Mouse (Mus musculus): ENCODE data around the gene Bpifb6. TPM values are rescaled to one million over a fixed set of nuclear protein-coding genes. Genes with fewer than 3 reads are reported as not detected.

Bpifb6 gene
- polyA plus RNA-seq (2015; fragmentation: Nextera tagmentation; extraction: Ambion mirVana) = not detected in 2 replicates

DNA sequence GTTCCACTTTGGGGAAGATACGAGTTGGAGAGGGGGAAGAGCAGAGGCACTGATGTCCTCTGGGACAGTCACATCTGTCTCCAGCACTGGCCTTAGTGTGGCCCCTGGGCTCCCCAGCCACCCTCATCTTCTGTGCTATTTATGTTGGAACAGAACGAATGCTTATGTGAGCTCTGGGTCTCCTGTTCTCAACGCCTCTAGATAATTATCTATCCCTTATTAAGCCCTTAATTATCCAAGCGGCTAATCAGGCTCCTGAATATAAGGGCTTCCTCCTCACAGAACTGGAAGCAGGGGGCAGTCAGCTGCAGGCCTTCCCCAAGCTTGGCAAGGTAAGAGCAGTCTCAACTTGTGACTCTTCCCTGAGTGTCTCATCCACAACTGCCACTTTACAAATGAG lies at the start of gene Bpifb6:
Gene Bpifb6, plus strand, starts transcription at position 301 of the 400 bp plus-strand sequence.
- Histone ChIP-seq H3K4me3 (replicated peaks) (no peak within 1 kb of the TSS), H3K4me2 (no peak within 1 kb of the TSS), H3K36me3 (no peaks in the 10 kb centered on the region), H3K9me3 (no peaks in the 10 kb centered on the region), H3K27me3 (replicated peaks) (no peaks in the 10 kb centered on the region), H3K27ac (no peak within 1 kb of the TSS), H3K4me1 (no peaks in the 10 kb centered on the region), H3K9ac (no peak within 1 kb of the TSS)
- no peak for ATAC-seq (ENCODE audit: insufficient read depth, low FRiP score, low read depth)
- 76% methylated on average over 4 of the region's 4 CpGs for WGBS

DNA sequence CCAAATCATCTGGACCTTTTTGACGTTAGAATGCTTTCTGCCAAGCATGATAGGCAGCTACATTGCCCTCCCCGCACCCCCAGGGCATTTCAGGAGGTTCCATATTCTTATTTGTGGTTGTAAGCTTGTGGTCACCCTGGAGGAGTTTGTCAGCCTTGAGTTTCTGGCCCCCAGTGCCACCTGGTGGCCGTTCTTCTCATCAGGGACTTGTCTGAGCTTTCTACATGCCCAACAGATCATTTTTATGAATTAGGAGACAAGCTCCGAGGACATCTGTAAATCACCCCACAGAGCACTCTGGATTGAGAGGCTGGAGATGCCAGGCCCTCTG lies 49.2 kb upstream of the Bpifb6 start:
- ATAC-seq (ENCODE audit: insufficient read depth, low FRiP score, low read depth) = no peak
- Histone ChIP-seq H3K4me1 (no peaks in the 10 kb centered on the region), H3K9ac (no peak overlapping the region), H3K4me2 (no peak overlapping the region), H3K4me3 (replicated peaks) (no peak overlapping the region), H3K27me3 (replicated peaks) (no peaks in the 10 kb centered on the region), H3K27ac (no peak overlapping the region), H3K9me3 (no peaks in the 10 kb centered on the region), H3K36me3 (no peaks in the 10 kb centered on the region)
- WGBS = 44% methylated on average over 4 of the region's 4 CpGs

DNA sequence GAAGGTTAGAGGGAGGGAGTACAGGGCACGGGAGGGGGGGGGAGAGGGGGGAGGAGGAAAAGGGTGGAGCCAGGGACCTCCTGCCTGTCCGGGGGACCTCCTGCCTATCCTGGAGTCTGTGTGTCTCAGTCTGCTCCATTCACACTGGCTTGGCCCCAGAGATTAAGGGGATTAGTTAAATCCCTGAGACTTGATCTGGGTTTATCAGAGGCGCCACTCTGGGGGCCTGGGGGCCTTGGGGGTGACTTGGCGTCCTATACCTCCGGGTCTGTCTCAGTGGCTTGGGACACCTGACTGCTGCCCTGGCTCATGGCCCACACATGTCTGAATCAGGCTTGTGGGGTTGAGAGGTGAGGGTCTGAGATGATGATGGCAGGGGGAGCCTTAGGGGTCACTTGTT lies 46.6 kb upstream of the Bpifb6 start:
- Histone ChIP-seq H3K36me3 (no peaks in the 10 kb centered on the region), H3K9ac (no peak overlapping the region), H3K4me2 (no peak overlapping the region), H3K9me3 (no peaks in the 10 kb centered on the region), H3K27me3 (replicated peaks) (no peaks in the 10 kb centered on the region), H3K27ac (no peak overlapping the region), H3K4me1 (no peaks in the 10 kb centered on the region), H3K4me3 (replicated peaks) (no peak overlapping the region)
- 14% methylated on average over 5 of the region's 5 CpGs for WGBS
- no peak for ATAC-seq (ENCODE audit: insufficient read depth, low FRiP score, low read depth)

DNA sequence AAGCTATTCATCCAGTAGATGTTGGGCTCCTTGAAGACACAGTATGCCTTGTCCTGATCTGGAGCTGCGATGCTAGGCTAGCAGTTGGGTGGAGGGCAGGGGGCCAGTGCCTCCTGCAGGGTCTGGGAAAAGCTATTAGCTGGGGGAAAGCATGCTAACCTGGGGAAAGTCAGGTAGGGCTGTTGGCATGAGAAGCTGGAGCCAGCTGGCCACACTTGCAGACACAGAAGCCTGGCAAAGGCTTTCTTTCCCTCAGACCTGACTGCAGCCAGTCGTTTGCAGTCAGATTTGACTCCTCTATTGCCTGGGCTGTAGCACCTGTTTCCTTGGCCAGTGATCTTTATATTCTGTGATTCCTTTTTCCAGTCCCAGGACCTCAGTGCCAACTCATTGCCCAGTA lies 40.6 kb upstream of the Bpifb6 start:
- H3K4me1 ChIP-seq = no peaks in the 10 kb centered on the region
- no peaks in the 10 kb centered on the region for H3K9me3 ChIP-seq
- no peak overlapping the region for H3K27ac ChIP-seq
- H3K27me3 ChIP-seq (replicated peaks) = no peaks in the 10 kb centered on the region; the same call in 1 of the 2 replicates
- H3K36me3 ChIP-seq = no peaks in the 10 kb centered on the region
- 70% methylated on average over 2 of the region's 2 CpGs for WGBS
- ATAC-seq (ENCODE audit: insufficient read depth, low FRiP score, low read depth) = no peak
- H3K4me2 ChIP-seq = no peak overlapping the region
- H3K9ac ChIP-seq = no peak overlapping the region
- H3K4me3 ChIP-seq (replicated peaks) = no peak overlapping the region

DNA sequence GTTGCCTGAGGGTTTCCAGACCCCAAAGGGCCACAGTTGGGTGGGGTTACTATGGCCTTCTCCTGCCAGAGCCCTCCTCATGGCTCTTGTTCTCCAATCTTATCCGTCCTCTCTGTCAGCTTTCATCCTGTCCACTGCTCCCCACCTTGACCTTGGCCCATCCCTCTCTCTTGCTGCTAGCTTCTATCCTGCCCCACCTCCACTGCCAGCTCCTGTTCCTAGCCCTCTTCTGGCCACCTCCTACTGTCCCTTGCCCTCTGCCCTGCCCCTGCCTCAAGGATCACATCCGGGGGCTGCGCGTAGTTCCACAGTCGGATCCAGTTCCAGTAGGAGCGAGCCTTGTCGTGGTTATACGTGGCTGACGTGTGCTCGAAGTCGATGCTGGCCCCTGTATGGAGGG lies 39.9 kb upstream of the Bpifb6 start:
- no peak for ATAC-seq (ENCODE audit: insufficient read depth, low FRiP score, low read depth)
- Histone ChIP-seq H3K4me1 (no peaks in the 10 kb centered on the region), H3K36me3 (no peaks in the 10 kb centered on the region), H3K4me2 (no peak overlapping the region), H3K27me3 (replicated peaks) (no peaks in the 10 kb centered on the region; the same call in 1 of the 2 replicates), H3K9me3 (no peaks in the 10 kb centered on the region), H3K9ac (no peak overlapping the region), H3K4me3 (replicated peaks) (no peak overlapping the region), H3K27ac (no peak overlapping the region)
- 85% methylated on average over 11 of the region's 11 CpGs for WGBS

DNA sequence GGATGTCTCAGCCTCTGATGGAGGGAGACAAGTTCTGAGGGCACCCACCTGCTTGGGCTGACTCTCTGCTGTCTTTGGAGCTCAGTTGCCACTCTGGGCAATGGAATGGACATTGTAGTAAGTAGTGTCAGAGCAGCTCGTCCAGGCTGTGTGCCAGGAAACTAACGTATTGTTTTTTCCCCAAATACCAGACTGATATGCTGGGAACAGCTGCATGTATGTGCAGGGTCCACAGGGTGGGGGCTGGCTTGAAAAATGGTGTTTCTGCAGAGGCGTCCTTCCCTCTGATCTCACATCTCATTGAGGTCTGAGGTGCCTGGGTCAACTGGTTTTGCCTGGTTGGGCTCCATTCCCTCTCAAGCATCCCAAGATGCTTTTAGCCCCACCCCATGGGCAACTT lies 39.5 kb upstream of the Bpifb6 start:
- 49% methylated on average over 3 of the region's 3 CpGs for WGBS
- Histone ChIP-seq H3K27me3 (replicated peaks) (no peaks in the 10 kb centered on the region; the same call in 1 of the 2 replicates), H3K4me1 (no peaks in the 10 kb centered on the region)

DNA sequence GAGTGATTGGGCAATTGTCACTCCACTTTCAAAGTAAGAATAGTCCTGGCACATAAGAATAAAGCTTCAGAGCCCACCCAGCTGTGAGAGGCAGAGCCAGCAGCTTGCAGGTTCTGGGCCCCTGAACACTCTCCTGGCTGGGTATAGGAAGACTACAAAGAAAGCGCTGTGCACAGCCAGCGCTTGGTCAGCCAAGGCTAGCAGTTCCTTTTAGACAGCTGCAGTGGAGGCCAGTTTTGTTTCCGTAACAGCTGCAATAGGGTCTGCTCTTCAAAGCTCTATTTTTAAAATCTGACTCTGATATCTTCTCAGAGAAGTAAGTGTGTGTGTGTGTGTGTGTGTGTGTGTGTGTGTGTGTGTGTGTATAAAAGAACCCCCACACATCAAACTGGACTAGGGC lies 38.2 kb upstream of the Bpifb6 start:
- no peak for ATAC-seq (ENCODE audit: insufficient read depth, low FRiP score, low read depth)
- 79% methylated on average over 3 of the region's 3 CpGs for WGBS

More for the DNA sequence above, 39.5 kb upstream of the Bpifb6 start:
- no peaks in the 10 kb centered on the region for H3K9me3 ChIP-seq
- H3K36me3 ChIP-seq = no peaks in the 10 kb centered on the region
- no peak overlapping the region for H3K9ac ChIP-seq
- H3K27ac ChIP-seq = no peak overlapping the region
- H3K4me2 ChIP-seq = no peak overlapping the region
- no peak overlapping the region for H3K4me3 ChIP-seq (replicated peaks)
- ATAC-seq (ENCODE audit: insufficient read depth, low FRiP score, low read depth) = no peak

DNA sequence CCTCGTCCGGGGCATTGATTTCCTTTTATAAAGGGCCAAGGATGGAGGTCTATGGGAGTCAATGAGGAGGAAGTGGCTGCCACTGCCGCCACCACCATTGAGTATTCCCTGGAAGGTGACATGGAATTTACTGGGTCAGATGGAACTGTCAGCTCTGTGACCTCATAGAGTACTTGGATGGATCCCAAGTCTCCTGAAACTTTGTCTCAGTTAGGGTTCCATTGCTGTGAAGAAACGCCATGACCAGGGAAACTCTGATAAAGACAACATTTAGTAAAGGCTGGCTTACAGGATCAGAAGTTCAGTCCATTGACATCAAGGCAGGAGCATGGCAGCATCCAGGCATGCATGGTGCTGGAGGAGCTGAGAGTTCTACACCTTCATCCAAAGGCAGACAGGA lies 29.2 kb upstream of the Bpifb6 start, which contains the start of gene Sun5:
Gene Sun5, minus strand, starts transcription at position 101 of the 400 bp plus-strand sequence.
- H3K4me3 ChIP-seq (replicated peaks) = no peak within 1 kb of the TSS
- no peak for ATAC-seq (ENCODE audit: insufficient read depth, low FRiP score, low read depth)
- no peak within 1 kb of the TSS for H3K9ac ChIP-seq
- H3K9me3 ChIP-seq = no peaks in the 10 kb centered on the region
- H3K27ac ChIP-seq = no peak within 1 kb of the TSS
- 77% methylated on average over 4 of the region's 4 CpGs for WGBS
- H3K27me3 ChIP-seq (replicated peaks) = no peaks in the 10 kb centered on the region
- no peak within 1 kb of the TSS for H3K4me2 ChIP-seq
- H3K4me1 ChIP-seq = no peaks in the 10 kb centered on the region
- no peaks in the 10 kb centered on the region for H3K36me3 ChIP-seq

More for the DNA sequence above, 38.2 kb upstream of the Bpifb6 start:
- Histone ChIP-seq H3K4me3 (replicated peaks) (no peak overlapping the region), H3K27ac (no peak overlapping the region), H3K4me1 (no peaks in the 10 kb centered on the region), H3K36me3 (no peaks in the 10 kb centered on the region), H3K9me3 (no peaks in the 10 kb centered on the region), H3K4me2 (no peak overlapping the region), H3K27me3 (replicated peaks) (no peaks in the 10 kb centered on the region; the same call in 1 of the 2 replicates), H3K9ac (no peak overlapping the region)

DNA sequence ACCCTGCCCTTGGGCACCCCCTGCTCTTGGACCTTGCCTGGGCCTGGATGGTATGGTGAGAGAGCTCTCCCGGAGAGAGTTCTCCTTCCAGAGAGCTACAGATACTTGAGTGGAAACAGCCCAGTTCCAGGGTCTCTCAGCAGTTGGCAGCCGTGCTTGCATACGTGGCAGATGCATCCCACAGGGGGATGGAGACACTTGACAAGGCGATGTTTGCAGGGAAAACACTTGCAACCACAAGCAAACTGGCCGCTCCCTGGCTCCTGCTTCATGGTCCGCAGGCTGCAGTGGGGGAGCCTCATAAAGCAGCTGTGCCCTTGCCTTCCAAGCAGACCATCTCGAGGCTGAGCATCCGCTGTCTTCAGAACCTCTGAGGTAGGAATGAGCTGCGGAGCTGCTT lies 25.4 kb upstream of the Bpifb6 start, which contains the start of gene Bpifb2:
Gene Bpifb2, plus strand, starts transcription at position 301 of the 400 bp plus-strand sequence.
- no peak within 1 kb of the TSS for H3K27ac ChIP-seq
- no peaks in the 10 kb centered on the region for H3K36me3 ChIP-seq
- no peak within 1 kb of the TSS for H3K9ac ChIP-seq

DNA sequence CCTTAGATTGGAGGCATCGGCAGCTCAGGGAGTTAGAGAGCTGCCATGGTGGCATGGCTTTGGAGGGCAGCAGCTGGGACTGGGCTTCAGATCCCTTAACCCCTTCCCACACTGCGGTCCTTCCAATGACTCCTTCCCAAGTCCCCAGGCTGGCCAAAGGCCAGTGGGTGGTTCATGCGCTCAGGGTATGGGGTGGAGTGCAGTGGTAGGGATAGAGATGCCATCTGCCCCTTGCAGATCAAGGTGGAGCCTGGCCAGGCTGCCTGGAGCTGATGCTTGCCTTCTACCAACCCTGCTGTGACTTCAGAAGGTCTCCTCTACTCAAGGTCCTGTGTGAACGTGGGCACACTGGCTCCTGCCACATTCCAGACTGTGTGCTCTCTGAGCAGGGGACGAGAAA lies 1.1 kb upstream of the Bpifb6 start:
- Histone ChIP-seq H3K9me3 (no peaks in the 10 kb centered on the region), H3K27ac (no peak overlapping the region), H3K4me3 (replicated peaks) (no peak overlapping the region), H3K4me2 (no peak overlapping the region), H3K36me3 (no peaks in the 10 kb centered on the region), H3K4me1 (no peaks in the 10 kb centered on the region), H3K27me3 (replicated peaks) (no peaks in the 10 kb centered on the region), H3K9ac (no peak overlapping the region)
- no peak for ATAC-seq (ENCODE audit: insufficient read depth, low FRiP score, low read depth)
- WGBS = 84% methylated on average over 5 of the region's 5 CpGs

More for the DNA sequence above, 25.4 kb upstream of the Bpifb6 start, which contains the start of gene Bpifb2:
- Histone ChIP-seq H3K4me2 (no peak within 1 kb of the TSS), H3K4me3 (replicated peaks) (no peak within 1 kb of the TSS), H3K9me3 (no peaks in the 10 kb centered on the region), H3K4me1 (no peaks in the 10 kb centered on the region), H3K27me3 (replicated peaks) (no peaks in the 10 kb centered on the region)
- 70% methylated on average over 9 of the region's 9 CpGs for WGBS
- no peak for ATAC-seq (ENCODE audit: insufficient read depth, low FRiP score, low read depth)

DNA sequence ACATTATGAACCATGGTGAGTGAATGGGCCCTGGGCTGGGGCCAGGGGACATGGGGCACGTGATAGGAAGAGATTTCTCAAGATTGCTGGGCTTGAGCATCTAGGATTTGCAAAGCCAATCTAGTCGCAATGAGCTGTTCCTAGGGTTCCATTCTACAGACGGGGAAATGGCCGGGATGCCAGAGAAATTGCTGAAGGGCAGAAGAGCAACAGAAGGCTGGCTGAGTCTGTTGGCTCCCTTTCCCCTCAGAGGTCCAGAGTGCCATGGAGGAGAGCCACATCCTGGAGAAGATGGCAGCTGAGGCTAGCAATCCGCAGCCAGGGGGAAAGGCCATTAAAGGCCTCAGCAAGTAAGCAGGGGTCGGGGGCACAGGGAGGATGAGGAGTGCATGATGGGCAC lies 2.5 kb downstream of the Bpifb6 start:
- ATAC-seq (ENCODE audit: insufficient read depth, low FRiP score, low read depth) = no peak
- WGBS = 71% methylated on average over 6 of the region's 6 CpGs
- H3K4me2 ChIP-seq = no peak overlapping the region
- H3K27me3 ChIP-seq (replicated peaks) = no peaks in the 10 kb centered on the region
- H3K9me3 ChIP-seq = no peaks in the 10 kb centered on the region
- H3K4me1 ChIP-seq = no peaks in the 10 kb centered on the region
- no peak overlapping the region for H3K4me3 ChIP-seq (replicated peaks)
- no peaks in the 10 kb centered on the region for H3K36me3 ChIP-seq
- no peak overlapping the region for H3K9ac ChIP-seq
- H3K27ac ChIP-seq = no peak overlapping the region

DNA sequence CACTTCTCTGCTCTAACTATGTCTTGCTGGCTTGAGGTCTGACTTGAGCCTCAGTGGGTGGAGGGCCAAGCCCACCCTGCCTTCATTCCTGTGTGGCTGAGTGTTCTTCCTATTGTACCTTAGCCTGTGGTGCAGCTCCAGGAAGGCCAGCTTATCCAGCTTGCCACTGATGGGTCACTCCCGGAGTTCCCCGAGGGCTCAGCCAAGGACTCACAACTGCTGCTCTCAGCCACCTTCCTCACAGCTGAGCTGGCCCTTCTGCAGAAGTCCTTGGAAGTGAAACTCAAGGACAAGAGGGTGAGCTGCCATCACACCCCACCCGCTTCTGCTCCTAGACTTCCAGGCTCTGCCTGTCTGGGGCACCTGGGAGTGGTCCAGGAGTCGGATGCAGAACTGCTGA lies 6.4 kb downstream of the Bpifb6 start:
- no peaks in the 10 kb centered on the region for H3K27me3 ChIP-seq (replicated peaks)
- WGBS = 79% methylated on average over 4 of the region's 4 CpGs
- no peaks in the 10 kb centered on the region for H3K36me3 ChIP-seq
- H3K4me3 ChIP-seq (replicated peaks) = no peak overlapping the region
- no peaks in the 10 kb centered on the region for H3K4me1 ChIP-seq
- ATAC-seq (ENCODE audit: insufficient read depth, low FRiP score, low read depth) = no peak
- H3K9ac ChIP-seq = no peak overlapping the region
- H3K9me3 ChIP-seq = no peaks in the 10 kb centered on the region
- H3K4me2 ChIP-seq = no peak overlapping the region
- no peak overlapping the region for H3K27ac ChIP-seq

DNA sequence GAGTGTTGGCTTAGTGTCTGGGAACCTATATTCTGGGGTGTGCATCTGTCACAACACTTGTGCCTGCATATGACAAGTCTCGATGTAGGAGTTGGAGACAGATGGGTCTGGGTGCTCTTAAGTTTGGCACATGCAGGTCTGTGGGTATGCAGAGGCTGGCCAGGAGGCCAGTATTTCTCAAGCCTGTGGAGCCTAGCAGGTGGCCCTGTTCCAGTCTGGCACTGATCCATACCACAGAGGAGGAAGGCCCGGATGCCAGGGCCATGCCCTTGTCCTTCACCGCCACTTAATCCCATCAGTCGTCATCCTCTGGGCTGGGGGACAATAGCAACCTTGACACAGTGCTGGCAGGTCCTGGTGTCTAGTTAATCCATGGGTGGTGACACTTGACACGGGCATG lies 14.0 kb downstream of the Bpifb6 start:
- no peak overlapping the region for H3K27ac ChIP-seq

More for the DNA sequence above, 14.0 kb downstream of the Bpifb6 start:
- 61% methylated on average over 5 of the region's 5 CpGs for WGBS
- Histone ChIP-seq H3K4me3 (replicated peaks) (no peak overlapping the region), H3K27me3 (replicated peaks) (no peaks in the 10 kb centered on the region), H3K4me1 (no peaks in the 10 kb centered on the region), H3K9me3 (no peaks in the 10 kb centered on the region), H3K4me2 (no peak overlapping the region), H3K9ac (no peak overlapping the region), H3K36me3 (no peaks in the 10 kb centered on the region)
- ATAC-seq (ENCODE audit: insufficient read depth, low FRiP score, low read depth) = no peak
